Mouse (Mus musculus) spleen, adult 12 weeks (tissue): ENCODE data around the gene Phlpp1.

Source experiments
- DNase-seq: peaks from one replicate; pipeline ENCODE4 v3.0.0; 2022; ENCODE audit warnings: low spot score

Phlpp1 gene

GRCm38 (mm10) chr1:106316641-106317304 lies 145.2 kb downstream of the Phlpp1 start:
- DNase-seq, result no peak

GRCm38 (mm10) chr1:106318341-106318740 lies 146.8 kb downstream of the Phlpp1 start:
- DNase-seq, result no peak

- no peak for DNase-seq
These were observed 149.0 kb downstream of the Phlpp1 start for GRCm38 (mm10) chr1:106320583-106320982.

GRCm38 (mm10) chr1:106321432-106322126 lies 150.0 kb downstream of the Phlpp1 start:
- no peak for DNase-seq

GRCm38 (mm10) chr1:106326691-106327090 lies 155.1 kb downstream of the Phlpp1 start:
- DNase-seq, result no peak

- no peak for DNase-seq
These were observed 170.5 kb downstream of the Phlpp1 start for GRCm38 (mm10) chr1:106342100-106342499.

- no peak for DNase-seq
These were observed 173.7 kb downstream of the Phlpp1 start for GRCm38 (mm10) chr1:106345265-106345664.

GRCm38 (mm10) chr1:106346776-106347175 lies 175.2 kb downstream of the Phlpp1 start:
- no peak for DNase-seq

GRCm38 (mm10) chr1:106349116-106349515 lies 177.6 kb downstream of the Phlpp1 start:
- no peak for DNase-seq

GRCm38 (mm10) chr1:106351512-106351911 lies 180.0 kb downstream of the Phlpp1 start:
- DNase-seq, result no peak

GRCm38 (mm10) chr1:106352801-106353511 lies 181.4 kb downstream of the Phlpp1 start:
- no peak for DNase-seq

GRCm38 (mm10) chr1:106353993-106354392 lies 182.4 kb downstream of the Phlpp1 start:
- DNase-seq, result no peak

GRCm38 (mm10) chr1:106359474-106359873 lies 187.9 kb downstream of the Phlpp1 start:
- no peak for DNase-seq

- no peak for DNase-seq
These were observed 191.5 kb downstream of the Phlpp1 start for GRCm38 (mm10) chr1:106362841-106363604.

GRCm38 (mm10) chr1:106369330-106369729 lies 197.8 kb downstream of the Phlpp1 start:
- DNase-seq, result no peak

- DNase-seq, result no peak
These were observed 200.9 kb downstream of the Phlpp1 start for GRCm38 (mm10) chr1:106372446-106372845.

GRCm38 (mm10) chr1:106373656-106374055 lies 202.1 kb downstream of the Phlpp1 start:
- no peak for DNase-seq

- no peak for DNase-seq
These were observed 202.7 kb downstream of the Phlpp1 start for GRCm38 (mm10) chr1:106374274-106374673.

GRCm38 (mm10) chr1:106374971-106375370 lies 203.4 kb downstream of the Phlpp1 start:
- DNase-seq, result no peak

GRCm38 (mm10) chr1:106376003-106376402 lies 204.5 kb downstream of the Phlpp1 start:
- DNase-seq, result no peak

GRCm38 (mm10) chr1:106380465-106380864 lies 208.9 kb downstream of the Phlpp1 start:
- DNase-seq, result no peak

GRCm38 (mm10) chr1:106386542-106386941 lies 215.0 kb downstream of the Phlpp1 start:
- no peak for DNase-seq
